Mouse (Mus musculus): ENCODE measurements around the gene Gm37240. TPM values are rescaled to one million over a fixed set of nuclear protein-coding genes. Genes with fewer than 3 reads are reported as not detected.

The Gm37240 gene
- polyA plus RNA-seq, 1 experiment from 2014 or later = 0.21 TPM

GRCm38 (mm10) chr3:85514700-85515099, 372.6 kb downstream of the Gm37240 start:
- no peaks in the 10 kb centered on the region for H3K4me1 ChIP-seq (replicated peaks)
- H3K36me3 ChIP-seq = no peaks in the 10 kb centered on the region
- no peak overlapping the region for H3K4me3 ChIP-seq (replicated peaks)
- H3K9ac ChIP-seq = no peak overlapping the region
- no peak overlapping the region for H3K27ac ChIP-seq
- H3K27me3 ChIP-seq = no peaks in the 10 kb centered on the region
- no peak for DNase-seq
- 68% methylated on average over 11 of the region's 11 CpGs for WGBS (ENCODE audit: insufficient replicate concordance)
- no peak for ATAC-seq (ENCODE audit: low read depth)
- H3K4me2 ChIP-seq = no peak overlapping the region
- no peaks in the 10 kb centered on the region for H3K9me3 ChIP-seq (replicated peaks)

- H3K4me2 ChIP-seq = no peak overlapping the region
- no peaks in the 10 kb centered on the region for H3K27me3 ChIP-seq
- DNase-seq (no peak), ATAC-seq (ENCODE audit: low read depth) (no peak)
- H3K4me1 ChIP-seq (replicated peaks) = no peaks in the 10 kb centered on the region
- H3K9me3 ChIP-seq (replicated peaks) = no peaks in the 10 kb centered on the region
- no peak overlapping the region for H3K4me3 ChIP-seq (replicated peaks)
- H3K9ac ChIP-seq = no peak overlapping the region
- no peak overlapping the region for H3K27ac ChIP-seq
- 63% methylated on average over 5 of the region's 5 CpGs for WGBS (ENCODE audit: insufficient replicate concordance)
- H3K36me3 ChIP-seq = no peaks in the 10 kb centered on the region
These were observed 378.5 kb downstream of the Gm37240 start for GRCm38 (mm10) chr3:85508717-85509279.

- no peak for ATAC-seq (ENCODE audit: low read depth)
These were observed 387.2 kb downstream of the Gm37240 start for GRCm38 (mm10) chr3:85500096-85500495.

GRCm38 (mm10) chr3:85496146-85496545, 391.2 kb downstream of the Gm37240 start:
- ATAC-seq (ENCODE audit: low read depth) (no peak), DNase-seq (no peak)
- WGBS (ENCODE audit: insufficient replicate concordance) = 59% methylated on average over 4 of the region's 4 CpGs
- no peaks in the 10 kb centered on the region for H3K27me3 ChIP-seq
- H3K4me2 ChIP-seq = no peak overlapping the region
- H3K9ac ChIP-seq = no peak overlapping the region
- no peak overlapping the region for H3K27ac ChIP-seq
- H3K4me1 ChIP-seq (replicated peaks) = no peaks in the 10 kb centered on the region
- H3K9me3 ChIP-seq (replicated peaks) = no peaks in the 10 kb centered on the region
- no peak overlapping the region for H3K4me3 ChIP-seq (replicated peaks)
- no peaks in the 10 kb centered on the region for H3K36me3 ChIP-seq

More at GRCm38 (mm10) chr3:85500096-85500495, 387.2 kb downstream of the Gm37240 start:
- DNase-seq = no peak
- 44% methylated on average over 3 of the region's 3 CpGs for WGBS (ENCODE audit: insufficient replicate concordance)
- no peaks in the 10 kb centered on the region for H3K36me3 ChIP-seq
- no peak overlapping the region for H3K4me3 ChIP-seq (replicated peaks)
- H3K9me3 ChIP-seq (replicated peaks) = no peaks in the 10 kb centered on the region
- H3K9ac ChIP-seq = no peak overlapping the region
- H3K27me3 ChIP-seq = no peaks in the 10 kb centered on the region
- no peak overlapping the region for H3K4me2 ChIP-seq
- no peaks in the 10 kb centered on the region for H3K4me1 ChIP-seq (replicated peaks)
- no peak overlapping the region for H3K27ac ChIP-seq

GRCm38 (mm10) chr3:85493796-85494195, 393.5 kb downstream of the Gm37240 start:
- Histone ChIP-seq H3K4me1 (replicated peaks) (no peaks in the 10 kb centered on the region), H3K27ac (no peak overlapping the region), H3K9ac (no peak overlapping the region), H3K9me3 (replicated peaks) (no peaks in the 10 kb centered on the region), H3K4me3 (replicated peaks) (no peak overlapping the region), H3K27me3 (no peaks in the 10 kb centered on the region), H3K36me3 (no peaks in the 10 kb centered on the region), H3K4me2 (no peak overlapping the region)
- ATAC-seq (ENCODE audit: low read depth) = no peak
- DNase-seq = no peak
- 71% methylated on average over 8 of the region's 8 CpGs for WGBS (ENCODE audit: insufficient replicate concordance)

GRCm38 (mm10) chr3:85490204-85490603, 397.1 kb downstream of the Gm37240 start:
- ATAC-seq (ENCODE audit: low read depth) = no peak

GRCm38 (mm10) chr3:85487379-85487778, 399.9 kb downstream of the Gm37240 start:
- WGBS (ENCODE audit: insufficient replicate concordance) = 66% methylated on average over 6 of the region's 6 CpGs
- H3K27me3 ChIP-seq = no peaks in the 10 kb centered on the region
- H3K4me2 ChIP-seq = no peak overlapping the region

More at GRCm38 (mm10) chr3:85490204-85490603, 397.1 kb downstream of the Gm37240 start:
- no peaks in the 10 kb centered on the region for H3K9me3 ChIP-seq (replicated peaks)
- DNase-seq = no peak
- 74% methylated on average over 3 of the region's 3 CpGs for WGBS (ENCODE audit: insufficient replicate concordance)
- no peak overlapping the region for H3K27ac ChIP-seq
- H3K4me3 ChIP-seq (replicated peaks) = no peak overlapping the region
- no peak overlapping the region for H3K4me2 ChIP-seq
- H3K27me3 ChIP-seq = no peaks in the 10 kb centered on the region
- no peak overlapping the region for H3K9ac ChIP-seq
- no peaks in the 10 kb centered on the region for H3K36me3 ChIP-seq
- H3K4me1 ChIP-seq (replicated peaks) = no peaks in the 10 kb centered on the region

GRCm38 (mm10) chr3:85485536-85486190, 401.7 kb downstream of the Gm37240 start:
- H3K4me1 ChIP-seq (replicated peaks) = no peaks in the 10 kb centered on the region
- DNase-seq (no peak), ATAC-seq (ENCODE audit: low read depth) (no peak)
- no peak overlapping the region for H3K4me2 ChIP-seq
- H3K27me3 ChIP-seq = no peaks in the 10 kb centered on the region
- H3K9me3 ChIP-seq (replicated peaks) = no peaks in the 10 kb centered on the region
- H3K36me3 ChIP-seq = no peaks in the 10 kb centered on the region
- 62% methylated on average over 3 of the region's 3 CpGs for whole genome bisulfite sequencing (ENCODE audit: insufficient replicate concordance)
- no peak overlapping the region for H3K4me3 ChIP-seq (replicated peaks)
- no peak overlapping the region for H3K27ac ChIP-seq
- H3K9ac ChIP-seq = no peak overlapping the region

More at GRCm38 (mm10) chr3:85487379-85487778, 399.9 kb downstream of the Gm37240 start:
- ATAC-seq (ENCODE audit: low read depth) (no peak), DNase-seq (no peak)
- H3K4me3 ChIP-seq (replicated peaks) = no peak overlapping the region
- H3K4me1 ChIP-seq (replicated peaks) = no peaks in the 10 kb centered on the region
- no peaks in the 10 kb centered on the region for H3K36me3 ChIP-seq
- no peaks in the 10 kb centered on the region for H3K9me3 ChIP-seq (replicated peaks)
- H3K27ac ChIP-seq = no peak overlapping the region
- no peak overlapping the region for H3K9ac ChIP-seq

- Histone ChIP-seq H3K4me1 (replicated peaks) (no peaks in the 10 kb centered on the region), H3K27ac (no peak overlapping the region), H3K9ac (no peak overlapping the region), H3K27me3 (no peaks in the 10 kb centered on the region), H3K4me3 (replicated peaks) (no peak overlapping the region), H3K36me3 (no peaks in the 10 kb centered on the region), H3K9me3 (replicated peaks) (no peaks in the 10 kb centered on the region), H3K4me2 (no peak overlapping the region)
- no peak for ATAC-seq (ENCODE audit: low read depth)
- no peak for DNase-seq
- 39% methylated on average over 5 of the region's 5 CpGs for WGBS (ENCODE audit: insufficient replicate concordance)
These were observed 404.7 kb downstream of the Gm37240 start for GRCm38 (mm10) chr3:85482636-85483035.

- Histone ChIP-seq H3K4me3 (replicated peaks) (no peak overlapping the region), H3K9me3 (replicated peaks) (no peaks in the 10 kb centered on the region), H3K27ac (no peak overlapping the region), H3K4me1 (replicated peaks) (no peaks in the 10 kb centered on the region), H3K27me3 (no peaks in the 10 kb centered on the region), H3K36me3 (no peaks in the 10 kb centered on the region), H3K4me2 (no peak overlapping the region), H3K9ac (no peak overlapping the region)
- ATAC-seq (ENCODE audit: low read depth) = no peak
- 75% methylated on average over 1 of the region's 1 CpGs for WGBS (ENCODE audit: insufficient replicate concordance)
- no peak for DNase-seq
These were observed 406.7 kb downstream of the Gm37240 start for GRCm38 (mm10) chr3:85480638-85481037.

- no peak for DNase-seq
- WGBS (ENCODE audit: insufficient replicate concordance) = 74% methylated on average over 8 of the region's 8 CpGs
- Histone ChIP-seq H3K9me3 (replicated peaks) (no peaks in the 10 kb centered on the region), H3K27ac (no peak overlapping the region), H3K4me1 (replicated peaks) (no peaks in the 10 kb centered on the region), H3K36me3 (no peaks in the 10 kb centered on the region), H3K27me3 (no peaks in the 10 kb centered on the region), H3K4me3 (replicated peaks) (no peak overlapping the region), H3K9ac (no peak overlapping the region), H3K4me2 (no peak overlapping the region)
- ATAC-seq (ENCODE audit: low read depth) = no peak
These were observed 408.6 kb downstream of the Gm37240 start for GRCm38 (mm10) chr3:85478731-85479130.

- Histone ChIP-seq H3K4me3 (replicated peaks) (no peak overlapping the region), H3K4me1 (replicated peaks) (no peaks in the 10 kb centered on the region), H3K4me2 (no peak overlapping the region), H3K27me3 (no peaks in the 10 kb centered on the region), H3K9me3 (replicated peaks) (no peaks in the 10 kb centered on the region), H3K36me3 (no peaks in the 10 kb centered on the region), H3K9ac (no peak overlapping the region), H3K27ac (no peak overlapping the region)
- DNase-seq (no peak), ATAC-seq (ENCODE audit: low read depth) (no peak)
- WGBS (ENCODE audit: insufficient replicate concordance) = 48% methylated on average over 6 of the region's 6 CpGs
These were observed 417.6 kb downstream of the Gm37240 start for GRCm38 (mm10) chr3:85469711-85470110.

Data from liver, embryonic 13.5 days (tissue).